Mouse (Mus musculus) E14TG2a.4 (cell line): ENCODE measurements around the gene Rpp25.

Source experiments
- H3K27me3 ChIP-seq: 2 replicates; pipeline ENCODE4 v1.6.1; 2014; ENCODE audit warnings: low read length, control low read depth; ENCODE audit not compliant: insufficient read depth
- H3K36me3 ChIP-seq: 2 replicates; pipeline ENCODE4 v1.6.1; 2014; ENCODE audit warnings: low read length, control low read depth; ENCODE audit not compliant: insufficient read depth
- H3K4me1 ChIP-seq: replicated peaks from 2 replicates; pipeline ENCODE4 v1.6.1; 2014; ENCODE audit warnings: low read depth, low read length, control low read depth
- H3K4me3 ChIP-seq: replicated peaks from 2 replicates; pipeline ENCODE4 v1.5.1; 2014; ENCODE audit warnings: mild to moderate bottlenecking, low read length
- H3K9me3 ChIP-seq: 2 replicates; pipeline ENCODE4 v1.6.1; 2014; ENCODE audit warnings: low read length, control low read depth
- CTCF ChIP-seq: conservative IDR thresholded peaks from 2 replicates; pipeline ENCODE4 v1.5.1; 2014; ENCODE audit warnings: low read length
- NANOG ChIP-seq: IDR thresholded peaks from 2 replicates; pipeline ENCODE4 v1.6.1; 2014; ENCODE audit warnings: borderline replicate concordance, low read length, mixed read lengths
- POU5F1 ChIP-seq: IDR thresholded peaks from 2 replicates; pipeline ENCODE4 v1.6.1; 2014; ENCODE audit warnings: low read length, borderline replicate concordance

Gene Rpp25

DNA sequence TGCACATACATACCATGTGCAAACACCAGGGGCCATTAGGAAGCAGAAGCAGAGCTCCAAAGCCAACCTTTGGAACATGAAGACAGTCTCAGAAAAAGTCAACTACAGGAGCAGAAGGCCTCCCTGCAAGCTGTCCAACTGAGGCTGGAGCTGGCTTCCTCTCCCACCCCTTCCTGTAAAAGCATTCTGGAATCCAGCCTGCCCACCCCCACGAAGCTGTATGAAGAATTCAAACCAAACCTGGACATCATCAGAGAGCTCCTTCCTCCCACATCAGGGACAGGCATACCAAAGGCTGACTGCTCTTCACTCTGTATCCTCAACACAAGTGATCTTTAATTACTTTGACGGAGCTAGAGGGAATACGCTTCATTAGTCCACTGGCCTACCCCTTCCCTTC, 40.1 kb downstream of the Rpp25 start:
- H3K9me3 ChIP-seq = no peaks in the 10 kb centered on the region
- TF ChIP-seq CTCF (no peak), NANOG (no peak), POU5F1 (no peak)
- H3K4me1 ChIP-seq = peaks cover 62% of the 10 kb centered on the region
- H3K4me3 ChIP-seq = no peak overlapping the region
- H3K27me3 ChIP-seq = no peaks in the 10 kb centered on the region
- H3K36me3 ChIP-seq = peaks cover 98% of the 10 kb centered on the region

DNA sequence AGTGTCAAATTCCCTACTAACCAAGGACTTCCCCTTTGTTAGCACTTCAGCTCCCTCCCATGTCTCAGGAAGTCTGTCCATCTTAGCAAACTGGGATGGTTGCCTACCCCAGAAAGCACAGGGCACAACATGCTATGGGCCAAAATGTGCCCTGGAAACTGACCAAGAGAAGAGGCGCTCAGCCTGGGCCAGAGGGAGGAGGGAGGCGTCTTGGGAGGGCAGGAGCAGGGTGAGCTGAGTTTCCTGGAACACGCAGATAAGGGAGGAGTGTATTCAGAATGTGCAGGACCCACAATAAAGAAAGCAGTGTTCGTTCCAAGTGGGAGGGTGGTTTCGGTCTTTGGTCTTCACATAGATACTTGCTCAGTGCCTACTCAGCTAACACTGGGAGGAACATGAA, 43.5 kb downstream of the Rpp25 start:
- Histone ChIP-seq H3K36me3 (peaks cover 91% of the 10 kb centered on the region), H3K27me3 (no peaks in the 10 kb centered on the region), H3K9me3 (peaks cover 23% of the 10 kb centered on the region), H3K4me3 (peak overlapping the region; percentile 57; the same call in 1 of the 2 replicates), H3K4me1 (peaks cover 61% of the 10 kb centered on the region)
- TF ChIP-seq NANOG (no peak), POU5F1 (no peak), CTCF (no peak)

DNA sequence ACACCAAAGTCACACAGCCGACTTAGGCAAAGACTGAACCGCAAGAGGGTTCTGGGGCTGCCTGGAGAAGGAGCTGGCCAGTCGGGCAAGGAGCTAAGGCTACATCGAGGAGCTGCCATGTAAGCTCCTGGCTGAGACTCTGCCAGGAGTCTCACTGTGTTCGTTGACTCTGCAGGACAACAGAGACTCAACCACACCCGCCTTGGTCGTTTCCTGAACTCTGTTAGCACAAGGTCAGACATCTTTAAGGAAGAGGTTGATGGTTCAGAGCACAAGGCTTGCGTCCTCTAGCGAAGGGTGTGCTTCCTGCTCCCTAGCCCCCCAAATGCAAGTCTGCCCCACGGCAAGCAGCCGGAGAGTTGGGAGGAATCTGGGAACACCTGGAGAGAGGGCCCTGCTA, 44.0 kb downstream of the Rpp25 start:
- H3K36me3 ChIP-seq = peaks cover 85% of the 10 kb centered on the region
- peak overlapping the region; percentile 57 for H3K4me3 ChIP-seq
- no peaks in the 10 kb centered on the region for H3K27me3 ChIP-seq
- TF ChIP-seq POU5F1 (no peak), CTCF (no peak), NANOG (no peak)
- H3K9me3 ChIP-seq = peaks cover 24% of the 10 kb centered on the region
- peaks cover 63% of the 10 kb centered on the region for H3K4me1 ChIP-seq

DNA sequence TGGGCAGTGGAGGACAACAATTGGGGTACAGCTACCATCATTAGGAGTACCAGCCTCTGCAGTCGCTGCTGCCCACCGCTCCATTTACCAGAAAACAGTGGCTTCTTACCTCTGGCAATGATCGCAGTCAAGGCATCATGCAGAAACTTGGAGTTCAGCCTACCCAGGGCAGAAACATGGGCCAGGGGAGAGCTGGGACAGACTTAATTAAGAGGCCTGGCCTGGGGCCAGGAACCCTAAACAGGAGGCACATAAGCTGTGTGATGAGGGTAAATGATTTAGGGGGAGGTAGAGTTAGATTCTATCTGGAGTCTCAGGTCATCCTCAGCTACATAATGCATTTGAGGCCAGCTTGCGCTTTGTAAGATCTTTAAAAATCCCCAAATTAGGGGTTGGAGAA, 45.4 kb downstream of the Rpp25 start:
- Histone ChIP-seq H3K27me3 (no peaks in the 10 kb centered on the region), H3K4me3 (no peak overlapping the region), H3K4me1 (peaks cover 69% of the 10 kb centered on the region), H3K9me3 (peaks cover 24% of the 10 kb centered on the region), H3K36me3 (peaks cover 72% of the 10 kb centered on the region)
- TF ChIP-seq POU5F1 = no peak
- TF ChIP-seq CTCF = no peak
- TF ChIP-seq NANOG = no peak

DNA sequence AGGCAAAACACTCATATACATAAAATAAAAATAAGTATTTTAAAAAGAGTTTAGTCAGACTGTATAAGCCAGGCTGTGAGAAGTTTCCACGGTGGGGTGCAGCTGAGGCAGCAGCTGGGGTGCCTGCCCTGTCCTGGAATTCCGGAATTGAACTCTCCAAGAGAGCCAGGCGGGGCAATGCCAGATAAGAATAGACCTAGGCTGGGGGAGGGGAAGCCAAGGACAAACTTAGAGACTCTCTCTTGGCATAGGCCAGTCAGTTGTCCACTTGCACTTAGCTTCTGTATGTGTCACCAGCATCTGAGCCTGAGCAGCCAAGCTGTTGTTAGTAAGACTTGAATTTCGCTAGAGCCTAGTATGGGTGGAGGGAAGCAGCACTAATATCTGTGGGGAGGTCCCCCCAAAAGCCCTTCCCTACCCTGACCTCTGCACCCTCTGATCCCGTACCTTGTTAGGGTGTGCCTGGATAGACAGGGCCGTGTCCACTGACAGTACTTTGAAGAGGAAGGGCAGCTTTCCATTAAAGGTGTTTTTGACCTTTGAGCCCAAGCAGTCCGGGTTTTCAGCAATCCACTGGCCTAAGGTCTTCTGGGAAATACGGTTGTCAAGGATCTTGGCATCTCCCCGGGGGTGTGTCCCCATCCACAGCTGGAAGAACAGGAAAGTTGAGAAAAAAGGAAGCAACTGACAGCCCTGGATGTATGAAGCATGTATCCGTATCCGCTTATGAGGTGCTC, 46.5 kb downstream of the Rpp25 start:
- peaks cover 60% of the 10 kb centered on the region for H3K36me3 ChIP-seq
- TF ChIP-seq POU5F1 (no peak), NANOG (no peak), CTCF (no peak)
- H3K9me3 ChIP-seq = peaks cover 24% of the 10 kb centered on the region

DNA sequence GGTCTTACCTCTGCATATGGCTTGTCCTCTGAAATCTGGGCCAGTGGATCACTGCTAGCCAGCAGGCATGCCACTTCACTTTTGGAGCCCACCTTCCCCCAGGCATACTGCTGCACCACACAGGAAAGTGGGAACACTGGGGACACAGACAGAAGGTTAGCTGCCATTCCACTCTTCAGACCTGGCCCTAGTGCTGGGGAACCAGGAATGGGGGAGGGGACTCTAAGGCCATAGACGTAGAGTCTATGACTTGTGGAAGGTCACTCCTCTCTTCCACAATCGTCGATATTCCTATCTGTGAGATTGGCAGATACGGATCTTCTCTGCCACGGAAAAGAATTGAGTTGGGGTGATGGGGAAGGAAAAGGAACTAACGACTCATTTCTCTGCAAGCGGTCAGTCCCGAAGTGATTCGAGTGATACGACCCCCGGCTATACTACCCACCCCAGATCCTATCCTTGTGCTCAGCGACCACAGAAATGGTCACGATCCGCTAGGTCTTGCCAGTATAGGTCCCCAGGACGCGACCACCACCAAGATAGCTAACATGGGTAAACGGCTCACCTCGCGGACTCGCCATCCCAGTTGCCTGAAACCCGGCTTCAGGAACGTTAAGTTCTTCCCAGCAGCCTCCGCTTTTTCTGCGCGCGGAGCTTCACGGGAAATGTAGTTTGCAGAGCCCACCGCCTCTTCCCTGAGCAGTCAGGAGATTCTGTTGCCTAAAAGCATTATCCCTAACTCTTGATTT, 48.5 kb downstream of the Rpp25 start, which contains the start of gene Mpi:
TSS of gene Mpi (minus strand) at position 625 of the 749 bp plus-strand sequence.
- TF ChIP-seq CTCF (no peak), POU5F1 (no peak), NANOG (no peak)
- Histone ChIP-seq H3K4me3 (peak within 1 kb of the TSS; percentile 82), H3K9me3 (peaks cover 24% of the 10 kb centered on the region), H3K27me3 (no peaks in the 10 kb centered on the region), H3K36me3 (peaks cover 40% of the 10 kb centered on the region), H3K4me1 (peaks cover 67% of the 10 kb centered on the region)

More for the DNA sequence above, 46.5 kb downstream of the Rpp25 start:
- no peaks in the 10 kb centered on the region for H3K27me3 ChIP-seq
- peaks cover 70% of the 10 kb centered on the region for H3K4me1 ChIP-seq
- no peak overlapping the region for H3K4me3 ChIP-seq

DNA sequence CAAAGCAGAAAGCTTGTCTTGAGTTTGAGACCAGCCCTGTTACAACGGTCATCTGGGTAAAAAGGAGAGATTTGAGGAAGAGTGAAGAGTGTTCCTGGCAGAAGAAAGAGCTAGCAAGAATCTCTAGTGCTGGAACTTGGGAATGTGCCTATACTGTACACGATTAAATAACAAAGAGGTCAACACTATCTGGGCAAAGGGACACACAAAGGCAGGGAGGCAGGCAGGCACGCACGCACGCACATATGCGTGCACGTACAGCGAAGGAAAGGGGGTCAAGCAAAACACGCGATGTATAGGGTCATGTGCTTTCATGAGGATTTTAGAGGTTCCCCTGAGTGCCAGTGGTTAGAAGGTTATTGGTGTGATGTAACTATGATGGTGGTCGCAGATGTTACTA, 49.3 kb downstream of the Rpp25 start:
- H3K9me3 ChIP-seq = peaks cover 24% of the 10 kb centered on the region
- TF ChIP-seq NANOG (no peak), CTCF (no peak), POU5F1 (no peak)
- H3K4me1 ChIP-seq = peaks cover 59% of the 10 kb centered on the region
- peaks cover 32% of the 10 kb centered on the region for H3K36me3 ChIP-seq
- H3K27me3 ChIP-seq = no peaks in the 10 kb centered on the region
- H3K4me3 ChIP-seq = no peak overlapping the region

DNA sequence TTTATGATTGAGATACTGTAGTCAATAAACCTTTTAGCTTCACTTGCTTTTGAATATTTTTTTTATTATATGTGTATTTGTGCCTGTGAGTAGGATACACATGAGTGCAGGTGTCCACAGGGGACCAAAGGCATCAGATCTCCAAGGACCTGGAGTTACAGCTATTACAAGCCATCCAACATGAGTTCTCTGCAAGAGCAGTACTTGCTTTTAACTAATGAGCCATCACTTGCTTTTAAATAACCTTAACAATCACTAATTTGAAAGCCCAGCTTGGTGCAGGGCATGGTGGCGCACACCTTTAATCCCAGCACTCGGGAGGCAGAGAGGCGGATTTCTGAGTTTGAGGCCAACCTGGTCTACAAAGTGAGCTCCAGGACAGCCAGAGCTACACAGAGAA, 50.9 kb downstream of the Rpp25 start:
- Histone ChIP-seq H3K4me3 (no peak overlapping the region), H3K36me3 (peaks cover 16% of the 10 kb centered on the region), H3K4me1 (peaks cover 43% of the 10 kb centered on the region), H3K27me3 (peaks cover 9% of the 10 kb centered on the region), H3K9me3 (peaks cover 24% of the 10 kb centered on the region)
- no peak for TF ChIP-seq POU5F1
- TF ChIP-seq CTCF = no peak
- peak; percentile 95 for TF ChIP-seq NANOG
